In genomic region chr6:83690277-83690676, GRCm38 (mm10) we compare ENCODE assay signal across 10 mouse cellular contexts. TPM values are rescaled to one million over a fixed set of nuclear protein-coding genes. Genes with fewer than 3 reads are reported as not detected.
DNase-seq lines count a peak whose midpoint lies in the region.
"Had no signal": no experiment of that assay in that cellular context is flagged by ENCODE, and none has a peak within 500 bp of the region (broad histone marks: within the 10 kb centered on the region; RNA-seq: fewer than 3 reads in every experiment).

No protein-coding gene starts in this region.

- DNase-seq in adrenal gland, adult (ENCODE audit: inconsistent age in 2 of 2, low spot score in 1 of 2): peak; percentile 27 to 82
- no peak for DNase-seq in adrenal gland, adult 8-10 months
- peak; percentile 47 to 50 for DNase-seq in layer of hippocampus, postnatal 10 days (ENCODE audit: low spot score in 2 of 2)
- DNase-seq in layer of hippocampus, postnatal 36 days: no peak
- peak; percentile 39 for DNase-seq in adrenal gland, adult 2 months
- DNase-seq in heart, postnatal 14 days: peak; percentile 43 to 69
- DNase-seq in lung, postnatal 36 days: peak; percentile 72
- no peak for DNase-seq in right cerebral cortex, postnatal 4 days

- intact Hi-C loops in heart, postnatal 14 days (cut with DNase I): no loop called here

RNA-seq across cellular contexts. Expression of gene Cd207, which starts 12.6 kb away (rescaled TPM):
- under 1 TPM in 2 of 4 experiments, not detected in 2; 0.20 to 0.22 TPM for total RNA-seq in adrenal gland, adult 8-10 months (2022)
- total RNA-seq in layer of hippocampus, postnatal 10 days (2021): not detected
- not detected for total RNA-seq in layer of hippocampus, postnatal 36 days (2021)
- total RNA-seq in adrenal gland, adult 2 months (2021): not detected
- polyA plus RNA-seq in adrenal gland, adult 2 months (2012; rRNA removed): 0.10 TPM in 1 of 2 replicates, not detected in the other
- under 1 TPM; 0.37 to 0.76 TPM for total RNA-seq in heart, postnatal 14 days (2021)
- polyA plus RNA-seq: myocyte had no signal

RNA-seq across cellular contexts. Expression of gene Vax2, which starts 20.8 kb away (rescaled TPM):
- not detected for total RNA-seq in adrenal gland, adult 8-10 months (2022)
- total RNA-seq in layer of hippocampus, postnatal 10 days (2021): not detected
- not detected for total RNA-seq in layer of hippocampus, postnatal 36 days (2021)
- not detected for total RNA-seq in adrenal gland, adult 2 months (2021)
- polyA plus RNA-seq in adrenal gland, adult 2 months (2012; rRNA removed): not detected in 2 replicates
- not detected for total RNA-seq in heart, postnatal 14 days (2021)
- polyA plus RNA-seq: heart, embryonic 14.5 days had no signal

RNA-seq across cellular contexts. Expression of gene Clec4f, which starts 34.3 kb away (rescaled TPM):
- total RNA-seq in adrenal gland, adult 8-10 months (2022): not detected
- not detected for total RNA-seq in layer of hippocampus, postnatal 10 days (2021)
- total RNA-seq in layer of hippocampus, postnatal 36 days (2021): not detected
- under 1 TPM in 1 of 2 experiments, not detected in 1; 0.23 TPM for total RNA-seq in adrenal gland, adult 2 months (2021)
- not detected in 2 replicates for polyA plus RNA-seq in adrenal gland, adult 2 months (2012; rRNA removed)
- not detected for total RNA-seq in heart, postnatal 14 days (2021)
- polyA plus RNA-seq: myocyte had no signal

RNA-seq across cellular contexts. Expression of gene Atp6v1b1, which starts 52.5 kb away (rescaled TPM):
- not detected for total RNA-seq in adrenal gland, adult 8-10 months (2022)
- under 1 TPM; 0.21 to 0.56 TPM for total RNA-seq in layer of hippocampus, postnatal 10 days (2021)
- under 1 TPM in 1 of 2 experiments, not detected in 1; 0.35 TPM for total RNA-seq in layer of hippocampus, postnatal 36 days (2021)
- total RNA-seq in adrenal gland, adult 2 months (2021): not detected
- polyA plus RNA-seq in adrenal gland, adult 2 months (2012; rRNA removed): not detected in 2 replicates
- under 1 TPM in 1 of 2 experiments, not detected in 1; 0.60 TPM for total RNA-seq in heart, postnatal 14 days (2021)
- polyA plus RNA-seq: heart, embryonic 14.5 days; myocyte had no signal

Comparison
In these comparisons a context has a peak if more than half of its experiments do, and no peak if none do; other contexts are left out.
1. DNase-seq: peak in adrenal gland, adult (2 of 2), layer of hippocampus, postnatal 10 days (2 of 2), adrenal gland, adult 2 months (single experiment), heart, postnatal 14 days (2 of 2) and lung, postnatal 36 days (single experiment); none in adrenal gland, adult 8-10 months (single experiment), layer of hippocampus, postnatal 36 days (0 of 2) and right cerebral cortex, postnatal 4 days (single experiment).